Mouse (Mus musculus) liver, postnatal 0 days (tissue): ENCODE measurements around the gene Hsdl1.

Experiments
- CTCF ChIP-seq: sonication (generic); IDR thresholded peaks from 2 replicates; pipeline ENCODE4 v1.5.1; 2016; ENCODE audit warnings: antibody characterized with exemption, low read depth
- EP300 ChIP-seq: IDR thresholded peaks from 2 replicates; pipeline ENCODE4 v1.6.1; 2016; ENCODE audit warnings: antibody characterized with exemption, low read depth, mild to moderate bottlenecking

DNA sequence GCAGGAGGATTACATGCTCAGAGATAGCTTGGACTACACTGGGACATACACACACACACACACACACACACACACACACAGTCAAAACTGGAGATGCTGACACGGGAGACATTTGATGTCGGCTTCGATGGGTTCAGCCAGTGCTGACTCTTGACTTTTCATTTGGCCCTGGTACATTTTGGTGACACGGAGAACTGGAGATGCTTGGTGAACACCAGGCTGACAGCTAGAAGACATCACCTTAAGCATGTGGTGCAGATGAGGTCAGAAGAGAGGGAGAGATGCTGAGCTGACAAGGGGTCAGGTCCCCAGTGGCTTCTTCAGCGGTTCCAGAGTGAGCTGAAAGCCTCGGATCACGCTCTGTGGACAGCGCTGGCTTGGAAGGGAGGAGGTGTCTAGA is 48.1 kb upstream of the Hsdl1 start:
- TF ChIP-seq CTCF: no peak
- TF ChIP-seq EP300: no peak
